Mouse (Mus musculus) small intestine, adult 2 months (tissue): ENCODE results near the gene Fcgrt. TPM values are rescaled to one million over a fixed set of nuclear protein-coding genes. Genes with fewer than 3 reads are reported as not detected.

Experiments used
- H3K27ac ChIP-seq: fragments of 200-500 bp; 2 replicates; pipeline ENCODE4 v1.5.1; 2012; ENCODE audit warnings: low read depth, low read length, control low read depth, inconsistent platforms; ENCODE audit not compliant: insufficient read depth
- H3K27me3 ChIP-seq: fragments of 200-500 bp; 2 replicates; pipeline ENCODE4 v1.6.1; 2012; ENCODE audit warnings: mild to moderate bottlenecking, moderate library complexity, low read length, inconsistent platforms; ENCODE audit not compliant: control insufficient read depth, insufficient read depth
- H3K36me3 ChIP-seq: fragments of 200-500 bp; 2 replicates; pipeline ENCODE4 v1.6.1; 2012; ENCODE audit warnings: mild to moderate bottlenecking, low read length, control low read depth, inconsistent platforms; ENCODE audit not compliant: control insufficient read depth, insufficient read depth
- H3K4me1 ChIP-seq: fragments of 200-500 bp; 2 replicates; pipeline ENCODE4 v1.6.1; 2012; ENCODE audit warnings: low read length, inconsistent platforms, mixed read lengths; ENCODE audit not compliant: control insufficient read depth, insufficient read depth, insufficient read length
- H3K4me3 ChIP-seq: fragments of 200-500 bp; 2 replicates; pipeline ENCODE4 v1.5.1; 2012; ENCODE audit warnings: low read depth, mild to moderate bottlenecking, control low read depth, inconsistent platforms, low read length, moderate library complexity
- CTCF ChIP-seq: fragments of 200-500 bp; IDR thresholded peaks from 2 replicates; pipeline ENCODE4 v1.5.1; 2012; ENCODE audit warnings: low read depth, mild to moderate bottlenecking, control low read depth, inconsistent platforms, low read length, moderate library complexity, mixed read lengths; ENCODE audit not compliant: insufficient replicate concordance, insufficient read length; ENCODE audit errors: extremely low read depth
- POLR2A ChIP-seq: fragments of 200-500 bp; IDR thresholded peaks from 2 replicates; pipeline ENCODE4 v1.6.1; 2012; ENCODE audit warnings: low read depth, mild to moderate bottlenecking, control low read depth, inconsistent platforms, low read length, moderate library complexity
- WGBS: fragments of 180-500 bp; shearing (Covaris S2); methylation state at CpG from one replicate; pipeline ENCODE4 v1.1.7; 2018; 5-methylcytosine and 5-hydroxymethylcytosine counted together
- polyA plus RNA-seq: library from polyadenylated mRNA; depleted of rRNA; stranded (reverse); fragments of >200 nt; gene quantifications from 2 replicates; pipeline ENCODE4 v1.2.3, GENCODE M21; 2012

Gene Fcgrt
- polyA plus RNA-seq, 1 experiment = 78.3 TPM

DNA sequence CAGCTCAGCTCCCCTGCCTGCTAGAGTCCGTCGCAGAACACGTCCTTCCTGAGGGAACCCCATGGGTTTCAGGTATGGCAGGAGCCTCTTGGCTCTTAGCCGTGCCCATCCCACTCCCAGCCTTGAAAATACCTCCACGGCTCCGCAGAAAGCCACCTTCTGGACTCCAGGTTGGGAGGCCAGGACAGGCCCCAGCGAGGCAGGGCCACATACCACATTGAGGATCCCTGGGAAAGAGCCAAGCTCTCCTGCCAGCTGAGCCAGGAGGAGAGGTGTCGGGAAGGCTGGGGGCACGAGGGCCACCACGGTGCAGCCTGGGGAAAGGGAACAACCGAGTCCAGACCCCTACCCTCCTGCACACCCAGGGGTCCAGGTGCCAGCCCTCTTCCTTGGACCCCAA, 43.6 kb upstream of the Fcgrt start:
- no peak overlapping the region for H3K4me3 ChIP-seq
- no peak for TF ChIP-seq CTCF
- TF ChIP-seq POLR2A = no peak
- peaks cover 3% of the 10 kb centered on the region; the same call in 1 of the 2 replicates for H3K4me1 ChIP-seq
- WGBS = 95% methylated on average over 11 of the region's 11 CpGs
- H3K27me3 ChIP-seq = no peaks in the 10 kb centered on the region
- no peak overlapping the region for H3K27ac ChIP-seq
- peaks cover 53% of the 10 kb centered on the region for H3K36me3 ChIP-seq

- Histone ChIP-seq H3K4me1 (no peaks in the 10 kb centered on the region), H3K4me3 (no peak overlapping the region), H3K27ac (no peak overlapping the region), H3K36me3 (peaks cover 61% of the 10 kb centered on the region), H3K27me3 (no peaks in the 10 kb centered on the region)
- TF ChIP-seq POLR2A (no peak), CTCF (no peak)
- WGBS = 97% methylated on average over 8 of the region's 8 CpGs
These were observed 41.8 kb upstream of the Fcgrt start for GRCm38 (mm10) chr7:45145460-45145859.

DNA sequence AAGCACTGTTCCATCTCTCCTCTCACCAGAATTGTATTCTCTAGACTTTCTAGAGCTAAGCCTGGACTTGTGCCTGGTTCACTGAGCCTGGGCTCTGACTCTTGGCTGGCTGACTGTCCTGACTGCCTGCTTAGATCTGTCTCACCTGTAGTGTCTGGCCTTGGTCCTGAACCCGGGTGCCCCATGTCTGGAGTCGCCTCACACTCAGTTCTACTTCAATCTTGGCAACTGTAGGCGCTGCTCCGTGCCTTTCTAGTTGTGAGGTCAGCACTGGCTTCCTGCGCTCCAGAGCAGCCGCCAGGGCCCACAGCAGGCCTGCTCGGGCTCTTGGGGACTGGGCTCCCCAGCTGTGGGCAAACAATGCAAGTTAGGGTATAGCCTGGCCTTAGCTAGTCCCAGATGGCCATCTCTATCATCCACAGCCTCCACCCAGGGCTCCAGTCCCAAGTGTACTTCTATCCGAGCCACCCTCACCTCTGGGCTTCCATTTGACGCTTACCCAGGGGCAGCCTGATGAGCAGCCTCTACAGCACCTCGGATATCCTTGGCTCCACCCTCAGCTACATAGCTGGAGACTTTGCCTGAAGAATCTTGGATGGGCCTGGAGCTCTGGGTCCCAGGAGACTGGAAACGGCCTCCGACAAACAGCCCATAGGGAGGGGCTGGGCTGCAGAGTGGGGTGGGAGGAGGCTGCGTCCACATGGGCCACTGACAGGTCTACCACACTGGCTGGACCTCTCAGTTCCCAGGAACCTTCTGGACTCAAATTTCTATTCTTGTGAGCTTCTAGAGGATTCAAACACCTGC, 40.9 kb upstream of the Fcgrt start:
- no peak overlapping the region for H3K27ac ChIP-seq
- WGBS = 88% methylated on average over 13 of the region's 13 CpGs
- TF ChIP-seq POLR2A (no peak), CTCF (no peak)

DNA sequence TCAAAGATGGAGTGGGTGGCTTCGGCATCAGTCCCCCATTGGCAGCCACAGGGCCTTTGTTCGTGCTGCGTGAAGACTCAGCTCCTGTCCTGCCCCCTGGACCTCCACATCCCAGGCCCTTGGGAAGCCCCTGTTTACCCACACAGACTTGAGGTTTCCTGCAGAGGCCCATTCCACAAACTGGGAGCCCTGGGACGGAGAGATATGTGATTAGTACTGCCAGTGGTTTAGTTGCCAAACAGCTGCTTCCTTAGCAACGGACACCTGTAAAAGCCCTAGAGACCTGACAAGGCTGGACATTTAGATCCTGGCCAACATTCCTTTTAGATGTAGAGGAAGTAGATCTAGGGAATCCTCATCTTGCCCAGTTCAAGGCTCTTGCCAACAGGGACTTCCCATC, 38.3 kb upstream of the Fcgrt start:
- H3K27me3 ChIP-seq = no peaks in the 10 kb centered on the region
- 90% methylated on average over 5 of the region's 5 CpGs for WGBS
- H3K36me3 ChIP-seq = peaks cover 49% of the 10 kb centered on the region
- TF ChIP-seq CTCF (no peak), POLR2A (no peak)
- no peak overlapping the region for H3K27ac ChIP-seq
- H3K4me3 ChIP-seq = no peak overlapping the region
- H3K4me1 ChIP-seq = no peaks in the 10 kb centered on the region

More for the DNA sequence above, 40.9 kb upstream of the Fcgrt start:
- H3K27me3 ChIP-seq = no peaks in the 10 kb centered on the region
- no peak overlapping the region for H3K4me3 ChIP-seq
- peaks cover 61% of the 10 kb centered on the region for H3K36me3 ChIP-seq
- no peaks in the 10 kb centered on the region for H3K4me1 ChIP-seq

- no peaks in the 10 kb centered on the region for H3K27me3 ChIP-seq
- H3K27ac ChIP-seq = no peak overlapping the region
- no peaks in the 10 kb centered on the region for H3K4me1 ChIP-seq
- no peak for TF ChIP-seq CTCF
- H3K4me3 ChIP-seq = no peak overlapping the region
- H3K36me3 ChIP-seq = peaks cover 43% of the 10 kb centered on the region
- 87% methylated on average over 3 of the region's 3 CpGs for WGBS
These were observed 37.7 kb upstream of the Fcgrt start for GRCm38 (mm10) chr7:45141319-45141718.

- 69% methylated on average over 8 of the region's 8 CpGs for WGBS
- H3K27ac ChIP-seq = no peak overlapping the region
- TF ChIP-seq POLR2A (no peak), CTCF (no peak)
- H3K4me3 ChIP-seq = no peak overlapping the region
- 0 out of 2 replicates have a peak, but pooled peaks cover 4% of the 10 kb centered on the region for H3K4me1 ChIP-seq
- H3K27me3 ChIP-seq = no peaks in the 10 kb centered on the region
- peaks cover 31% of the 10 kb centered on the region for H3K36me3 ChIP-seq
These were observed 36.5 kb upstream of the Fcgrt start for GRCm38 (mm10) chr7:45139904-45140723.

GRCm38 (mm10) chr7:45138403-45138802, 34.8 kb upstream of the Fcgrt start:
- TF ChIP-seq CTCF (no peak), POLR2A (no peak)
- peaks cover 16% of the 10 kb centered on the region for H3K36me3 ChIP-seq
- H3K4me3 ChIP-seq = no peak overlapping the region
- no peak overlapping the region for H3K27ac ChIP-seq
- 93% methylated on average over 1 of the region's 1 CpGs for WGBS
- H3K4me1 ChIP-seq = 0 out of 2 replicates have a peak, but pooled peaks cover 4% of the 10 kb centered on the region
- no peaks in the 10 kb centered on the region for H3K27me3 ChIP-seq
